Mouse (Mus musculus): Measurements from ENCODE around the gene H2-Q10. TPM values are rescaled to one million over a fixed set of nuclear protein-coding genes. Genes with fewer than 3 reads are reported as not detected.
"Not testable (repeated sequence)": the region's sequence is repeated elsewhere in the genome, so short reads cannot be mapped to it uniquely, and the experiment has no call there.

Gene H2-Q10
- total RNA-seq, 2 experiments from 2014 or later: 0.07 TPM; not detected in 1

DNA sequence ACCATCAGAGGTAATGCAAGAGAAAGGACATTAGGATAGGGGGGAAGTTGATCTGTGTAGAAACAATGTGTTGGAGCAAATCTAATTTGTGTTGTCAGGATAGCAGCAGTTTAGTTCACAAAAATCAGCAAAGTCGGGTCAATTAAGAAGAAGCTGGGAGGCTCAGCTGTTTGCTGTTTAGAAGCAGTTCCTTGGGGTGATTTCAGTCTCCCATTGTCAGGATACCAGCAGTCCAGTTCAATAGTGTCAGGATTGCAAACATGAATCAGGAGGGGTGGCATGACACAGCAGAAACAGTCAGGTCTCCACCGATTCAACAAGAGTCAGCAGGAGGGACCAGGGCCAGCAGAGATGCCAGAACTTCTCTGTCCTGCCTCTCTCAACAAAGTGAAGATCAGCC, 25.4 kb upstream of the H2-Q10 start:
- not testable (repeated sequence) for DNase-seq (ENCODE audit: low spot score in 2 of 2)

DNA sequence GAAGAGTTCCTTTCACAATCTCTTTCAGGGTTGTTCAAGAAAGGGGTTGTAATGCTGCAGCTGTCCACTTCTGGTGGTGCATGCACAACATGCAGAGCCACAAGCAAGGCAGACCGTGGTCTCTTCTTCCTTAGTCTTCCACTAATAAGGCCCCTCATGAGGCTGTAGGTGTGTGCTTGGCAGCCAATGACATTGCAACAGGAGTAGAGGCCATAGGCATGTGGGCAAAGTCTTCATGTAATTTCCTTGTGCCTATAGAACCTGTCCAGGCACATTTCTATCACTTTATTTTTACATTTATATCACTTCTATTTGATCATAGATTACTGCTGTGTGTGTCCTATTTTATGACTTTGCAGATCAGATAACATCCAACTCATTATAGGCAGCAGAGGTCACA, 11.6 kb upstream of the H2-Q10 start:
- not testable (repeated sequence) for DNase-seq (ENCODE audit: low spot score in 2 of 2)

GRCm38 (mm10) chr17:35460513-35461341, 9.2 kb upstream of the H2-Q10 start:
- DNase-seq (ENCODE audit: low spot score in 2 of 2): not testable (repeated sequence)

DNA sequence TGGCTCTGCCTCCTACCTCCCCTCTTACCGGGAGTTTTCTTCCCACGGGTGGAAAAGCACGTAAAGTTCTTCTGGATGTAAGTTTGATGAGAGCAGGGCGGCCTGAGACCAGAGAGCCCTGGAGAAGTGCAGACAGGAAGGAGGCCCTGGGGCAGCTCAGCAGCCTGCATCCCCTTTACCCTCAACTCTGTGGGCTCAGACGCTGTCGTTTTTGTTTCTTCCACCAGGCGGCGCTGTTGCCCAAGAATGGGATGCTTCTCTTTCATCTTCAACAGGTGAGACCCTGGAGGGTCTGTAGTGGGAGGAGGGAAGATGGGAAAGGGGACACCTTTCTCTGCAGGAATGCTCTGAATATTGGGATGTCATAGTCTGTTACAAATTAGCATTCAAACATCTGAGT, 4.2 kb upstream of the H2-Q10 start:
- not testable (repeated sequence) for DNase-seq (ENCODE audit: low spot score in 2 of 2)

DNA sequence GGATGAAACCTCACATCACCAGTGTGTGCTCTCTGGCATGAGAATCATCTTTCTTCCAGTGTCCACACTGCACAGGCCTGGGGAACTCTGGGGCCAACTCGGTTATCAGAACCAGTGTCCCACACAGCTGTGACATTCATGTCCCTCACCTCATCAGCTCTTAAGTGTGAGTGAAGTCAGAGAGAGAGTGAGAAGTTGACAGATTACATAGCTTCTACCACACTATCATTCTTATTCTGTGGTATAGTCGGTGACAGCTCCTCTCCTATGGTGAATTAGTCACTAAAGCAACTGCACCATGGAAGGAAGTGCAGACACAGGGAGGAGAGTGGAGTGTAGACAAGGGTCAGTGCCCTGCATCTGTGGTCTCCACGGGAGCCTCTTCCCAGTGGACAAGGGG, 953 bp upstream of the H2-Q10 start:
- not testable (repeated sequence) for DNase-seq (ENCODE audit: low spot score in 2 of 2)

DNA sequence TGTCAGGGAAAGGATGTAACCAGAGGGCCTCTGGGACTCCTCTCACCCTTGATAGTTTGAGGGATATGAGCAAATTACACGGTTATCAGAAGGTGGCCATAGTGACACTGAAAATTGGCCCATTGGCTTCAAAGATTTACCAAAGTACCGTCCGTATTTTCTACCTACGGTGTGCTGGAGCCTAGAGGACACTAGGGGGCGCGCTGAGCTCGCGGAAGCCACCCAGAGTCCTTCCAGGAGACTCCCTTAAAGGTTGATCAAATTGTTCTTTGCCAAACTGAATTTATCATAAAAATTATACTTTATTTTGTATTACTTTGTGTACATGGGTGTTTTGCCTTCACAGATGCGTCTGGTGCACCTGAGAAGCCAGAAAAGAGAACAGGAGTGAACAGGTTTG, 14.2 kb downstream of the H2-Q10 start:
- DNase-seq (ENCODE audit: low spot score in 2 of 2): peak; percentile 51 to 67

DNA sequence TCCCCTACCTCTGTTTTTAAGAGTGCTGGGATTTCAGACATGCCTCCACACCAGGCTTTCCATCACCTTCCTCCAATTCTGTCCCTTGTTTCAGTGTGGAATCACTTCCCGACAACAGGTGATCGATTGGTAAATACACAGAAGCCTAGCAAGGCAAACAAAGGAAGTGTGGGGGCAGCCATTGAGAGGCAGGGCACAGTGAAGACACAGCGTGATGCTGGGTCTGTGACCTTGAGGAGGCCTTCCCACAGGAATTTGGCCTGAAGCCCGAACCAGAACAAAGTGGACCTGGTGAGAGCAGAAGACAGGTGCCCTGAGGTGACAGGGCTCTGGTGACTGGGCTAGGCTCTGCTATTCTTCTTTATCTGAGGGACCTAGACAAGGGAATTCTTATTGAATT, 15.8 kb downstream of the H2-Q10 start:
- no peak for DNase-seq (ENCODE audit: low spot score in 2 of 2)

GRCm38 (mm10) chr17:35486726-35487125, 16.8 kb downstream of the H2-Q10 start:
- no peak for DNase-seq (ENCODE audit: low spot score in 2 of 2)

DNA sequence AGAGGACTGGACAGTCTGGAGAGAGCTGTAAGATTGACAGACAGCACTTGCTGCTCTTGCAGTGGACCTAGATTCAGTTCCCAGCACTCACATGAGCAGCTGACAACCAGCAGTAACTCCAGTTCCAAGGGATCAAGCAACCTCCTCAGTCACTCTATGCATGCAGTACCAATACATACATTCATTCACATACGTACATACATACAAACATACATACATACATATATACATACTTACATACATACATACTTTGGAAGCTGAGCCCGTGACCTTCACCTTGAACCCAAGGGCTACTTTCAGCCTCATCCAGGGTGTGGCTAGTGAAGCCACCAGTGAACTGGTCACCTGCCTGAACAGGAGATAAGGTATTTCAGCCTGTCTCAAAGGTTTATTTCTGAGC, 18.2 kb downstream of the H2-Q10 start:
- DNase-seq (ENCODE audit: low spot score in 2 of 2): no peak

- DNase-seq (ENCODE audit: low spot score in 2 of 2): no peak
These were observed 20.4 kb downstream of the H2-Q10 start for GRCm38 (mm10) chr17:35490320-35490719.

GRCm38 (mm10) chr17:35497124-35497523, 27.2 kb downstream of the H2-Q10 start:
- DNase-seq (ENCODE audit: low spot score in 2 of 2): no peak

GRCm38 (mm10) chr17:35502226-35502625, 32.3 kb downstream of the H2-Q10 start:
- DNase-seq (ENCODE audit: low spot score in 2 of 2): no peak

DNA sequence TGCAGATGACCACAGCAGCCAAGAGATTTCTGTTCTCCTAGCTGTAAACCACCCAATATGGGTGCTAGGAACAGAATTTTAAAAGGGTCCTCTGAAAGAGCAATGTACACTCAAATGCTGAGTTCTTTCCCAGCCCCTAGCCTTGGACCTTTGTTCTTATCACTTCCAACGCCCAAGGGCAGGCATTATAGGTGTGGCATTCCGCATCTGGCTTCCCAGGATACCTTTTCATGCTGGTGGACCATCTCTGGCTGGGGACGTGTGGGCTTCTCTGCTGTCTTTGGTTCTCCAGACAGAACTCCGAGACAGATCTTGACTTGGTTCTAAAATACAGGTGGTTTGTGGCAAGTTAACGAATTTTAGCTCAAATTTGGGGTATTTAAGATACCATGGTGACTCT, 32.9 kb downstream of the H2-Q10 start:
- DNase-seq (ENCODE audit: low spot score in 2 of 2): no peak

DNA sequence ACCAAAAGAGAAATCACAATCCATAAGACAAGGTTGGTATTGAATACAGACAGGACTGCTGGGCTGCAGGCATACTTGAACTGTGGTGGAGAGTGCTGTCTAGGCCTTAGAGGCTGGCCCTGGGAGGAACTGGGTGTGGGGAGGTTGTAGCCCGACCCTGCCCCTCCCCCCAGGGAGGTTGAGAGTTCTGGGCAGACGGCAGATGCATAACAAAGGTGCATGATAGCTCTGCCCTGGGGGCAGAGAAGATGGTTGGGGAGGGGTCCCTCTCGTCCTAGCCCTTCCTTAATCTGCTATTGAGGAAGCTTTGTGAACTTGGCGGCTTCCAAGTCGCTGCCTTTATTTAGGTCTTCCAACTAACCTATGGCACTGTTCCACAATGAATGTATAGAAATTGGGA, 34.0 kb downstream of the H2-Q10 start:
- no peak for DNase-seq (ENCODE audit: low spot score in 2 of 2)

DNA sequence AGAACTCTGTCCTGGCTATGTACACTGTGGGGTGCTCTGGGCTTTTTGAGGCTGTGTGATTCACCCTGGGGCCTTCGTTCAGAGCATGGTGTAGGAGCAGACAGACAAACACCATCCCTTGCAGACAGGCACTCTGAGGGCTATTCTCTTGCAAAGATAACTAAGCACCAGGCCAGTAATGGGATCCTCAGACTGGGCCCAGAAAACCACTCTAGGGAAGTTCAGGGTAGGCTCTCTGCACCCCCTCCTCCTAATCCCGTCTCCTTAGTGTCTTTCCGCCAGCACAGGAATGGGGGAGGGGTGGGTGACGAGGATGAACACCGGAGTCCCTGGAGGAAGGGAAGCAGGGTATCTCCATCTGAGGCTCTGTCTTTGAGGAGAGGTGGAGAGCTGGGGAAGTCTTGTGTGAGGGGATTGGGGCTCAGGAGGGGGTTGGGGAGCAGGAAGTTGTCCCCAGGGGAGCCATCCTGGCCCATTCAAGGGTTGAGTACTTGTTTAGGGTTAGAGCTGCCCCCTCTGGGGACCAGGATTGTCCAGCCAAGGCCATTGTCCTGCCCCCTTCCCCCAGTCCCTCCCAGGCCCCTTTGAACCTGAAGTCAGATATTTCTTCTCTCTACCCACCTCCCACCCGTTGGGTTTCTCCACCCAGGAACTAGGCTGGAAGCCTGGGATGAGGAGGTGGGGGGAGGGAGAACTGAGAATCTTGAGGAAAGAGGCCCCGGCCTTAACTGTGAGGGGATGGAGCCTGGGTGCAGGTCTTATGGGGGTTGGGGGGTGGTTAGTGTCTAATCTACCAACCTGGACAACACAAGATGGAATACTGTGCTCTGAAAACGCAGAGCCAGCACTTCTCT, 35.0 kb downstream of the H2-Q10 start:
- no peak for DNase-seq (ENCODE audit: low spot score in 2 of 2)

DNA sequence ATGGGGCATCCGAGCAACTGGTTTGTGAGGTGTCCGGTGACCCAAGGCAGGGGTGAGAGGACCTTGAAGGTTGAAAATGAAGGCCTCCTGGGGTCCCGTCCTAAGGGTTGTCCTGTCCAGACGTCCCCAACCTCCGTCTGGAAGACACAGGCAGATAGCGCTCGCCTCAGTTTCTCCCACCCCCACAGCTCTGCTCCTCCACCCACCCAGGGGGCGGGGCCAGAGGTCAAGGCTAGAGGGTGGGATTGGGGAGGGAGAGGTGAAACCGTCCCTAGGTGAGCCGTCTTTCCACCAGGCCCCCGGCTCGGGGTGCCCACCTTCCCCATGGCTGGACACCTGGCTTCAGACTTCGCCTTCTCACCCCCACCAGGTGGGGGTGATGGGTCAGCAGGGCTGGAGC, 35.9 kb downstream of the H2-Q10 start, which contains the start of gene Pou5f1:
Pou5f1 (plus strand) TSS at position 243 of the 400 bp plus-strand sequence.
- no peak for DNase-seq (ENCODE audit: low spot score in 2 of 2)

- DNase-seq (ENCODE audit: low spot score in 2 of 2): no peak
These were observed 37.0 kb downstream of the H2-Q10 start for GRCm38 (mm10) chr17:35506881-35507280.

- DNase-seq (ENCODE audit: low spot score in 2 of 2): no peak
These were observed 37.8 kb downstream of the H2-Q10 start for GRCm38 (mm10) chr17:35507556-35508260.

DNA sequence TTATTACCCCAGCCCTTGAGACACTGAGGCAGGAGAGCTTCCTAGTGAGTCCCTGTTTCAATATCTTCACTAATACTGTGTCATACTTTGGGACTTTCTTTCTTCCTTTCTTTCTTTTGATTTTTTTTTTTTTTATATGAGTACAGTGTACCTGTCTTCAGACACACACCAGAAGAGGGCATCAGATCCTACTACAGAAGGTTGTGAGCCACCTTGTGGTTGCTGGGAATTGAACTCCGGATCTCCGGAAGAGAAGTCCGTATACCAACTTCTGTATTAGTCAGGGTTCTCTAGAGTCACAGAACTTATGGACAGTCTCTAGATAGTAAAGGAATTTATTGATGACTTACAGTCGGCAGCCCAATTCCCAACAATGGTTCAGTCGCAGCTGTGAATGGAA, 38.4 kb downstream of the H2-Q10 start:
- DNase-seq (ENCODE audit: low spot score in 2 of 2): not testable (repeated sequence)

DNA sequence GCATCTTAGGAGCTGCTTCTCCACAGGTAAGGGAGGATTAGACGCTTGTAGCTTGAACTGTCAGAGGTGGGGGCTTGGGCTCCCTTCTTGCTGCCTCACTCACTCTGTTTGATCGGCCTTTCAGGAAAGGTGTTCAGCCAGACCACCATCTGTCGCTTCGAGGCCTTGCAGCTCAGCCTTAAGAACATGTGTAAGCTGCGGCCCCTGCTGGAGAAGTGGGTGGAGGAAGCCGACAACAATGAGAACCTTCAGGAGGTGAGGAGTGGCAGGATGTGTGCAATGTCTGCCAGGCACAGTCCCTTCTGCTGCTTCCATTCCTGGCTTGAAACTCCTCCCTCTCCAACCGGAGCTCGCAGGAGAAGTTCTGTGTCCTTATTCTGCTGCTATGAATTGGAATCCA, 39.4 kb downstream of the H2-Q10 start:
- no peak for DNase-seq (ENCODE audit: low spot score in 2 of 2)

DNA sequence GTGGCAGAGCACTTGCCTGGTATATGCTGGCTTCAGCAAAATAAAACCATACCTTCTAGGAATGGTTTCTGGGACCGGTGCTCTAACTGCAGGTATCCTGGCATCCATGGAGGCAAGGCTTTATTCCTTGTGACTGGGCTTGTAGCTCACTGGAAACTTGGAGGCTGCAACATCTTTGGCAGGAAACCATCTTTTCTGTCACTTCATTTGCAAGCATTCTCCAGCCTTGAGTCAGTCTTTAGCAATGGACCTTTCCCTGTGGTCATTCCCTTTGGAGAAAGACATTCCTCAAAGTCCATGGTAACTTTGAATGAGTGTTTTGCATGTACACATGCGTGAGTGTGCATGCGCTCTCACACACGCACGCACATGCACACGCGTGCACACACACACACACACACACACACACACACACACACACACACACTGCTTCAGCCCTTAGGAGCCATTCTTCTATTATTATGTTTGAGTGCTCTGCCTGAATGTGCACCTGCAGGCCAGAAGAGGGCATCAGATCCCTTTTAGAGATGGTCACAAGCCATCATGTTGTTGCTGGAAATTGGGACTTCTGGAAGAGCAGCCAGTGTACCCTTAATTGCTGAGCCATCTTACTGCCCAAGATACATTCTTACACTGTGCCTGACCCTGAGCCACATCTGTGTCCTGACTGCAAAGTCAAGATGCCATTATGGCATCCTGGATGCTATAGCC, 43.2 kb downstream of the H2-Q10 start:
- DNase-seq (ENCODE audit: low spot score in 2 of 2): no peak
